Mouse (Mus musculus) intestine, embryonic 14.5 days (tissue): Measurements from ENCODE around the gene Rgs7bp. TPM values are rescaled to one million over a fixed set of nuclear protein-coding genes. Genes with fewer than 3 reads are reported as not detected.

Experiments used
- ATAC-seq: fragments of 200-750 bp; cut with Nextera tagmentation; replicated peaks from 2 replicates; pipeline ENCODE4 v1.8.0; 2017; ENCODE audit warnings: low read depth, moderate number of reproducible peaks, moderate TSS enrichment, moderate library complexity; ENCODE audit not compliant: low FRiP score, low TSS enrichment
- DNase-seq: peaks from one replicate; pipeline ENCODE4 v3.0.0-alpha.2; 2018; ENCODE audit warnings: low spot score
- H3K27ac ChIP-seq: fragments of 300-500 bp; sonication (generic); 2 replicates; pipeline ENCODE4 v1.5.1; 2014; ENCODE audit warnings: low read depth, mild to moderate bottlenecking, control low read depth
- H3K27me3 ChIP-seq: fragments of 300-500 bp; sonication (generic); replicated peaks from 2 replicates; pipeline ENCODE4 v1.6.1; 2014; ENCODE audit warnings: low read length, control low read depth; ENCODE audit not compliant: control insufficient read depth, insufficient read depth
- H3K36me3 ChIP-seq: fragments of 300-500 bp; sonication (generic); 2 replicates; pipeline ENCODE4 v1.6.1; 2014; ENCODE audit warnings: low read length, control low read depth; ENCODE audit not compliant: control insufficient read depth, insufficient read depth
- H3K4me1 ChIP-seq: fragments of 300-500 bp; sonication (generic); replicated peaks from 2 replicates; pipeline ENCODE4 v1.6.1; 2014; ENCODE audit warnings: low read length, control low read depth, mixed read lengths; ENCODE audit not compliant: control insufficient read depth, insufficient read depth
- H3K4me2 ChIP-seq: fragments of 300-500 bp; sonication (generic); 2 replicates; pipeline ENCODE4 v1.6.1; 2014; ENCODE audit warnings: low read length
- H3K4me3 ChIP-seq: fragments of 300-500 bp; sonication (generic); 2 replicates; pipeline ENCODE4 v1.5.1; 2014; ENCODE audit warnings: low read depth, low read length, control low read depth, mixed read lengths
- H3K9ac ChIP-seq: fragments of 300-500 bp; sonication (generic); 2 replicates; pipeline ENCODE4 v1.6.1; 2014; ENCODE audit warnings: mild to moderate bottlenecking, low read length
- H3K9me3 ChIP-seq: fragments of 300-500 bp; sonication (generic); 2 replicates; pipeline ENCODE4 v1.6.1; 2016; ENCODE audit warnings: low read length, control low read depth; ENCODE audit not compliant: control insufficient read depth
- WGBS: fragments of 180-500 bp; shearing (Covaris S2); extraction: QIAGEN DNeasy Blood & Tissue Kit; methylation state at CpG from one replicate; pipeline ENCODE4 v1.1.7; 2014; 5-methylcytosine and 5-hydroxymethylcytosine counted together
- polyA plus RNA-seq: library from polyadenylated mRNA; unstranded; fragments of >200 nt; fragmentation: Nextera tagmentation; extraction: Ambion mirVana; gene quantifications from 2 replicates; pipeline ENCODE4 v1.2.1, GENCODE M21; 2014

The Rgs7bp gene
- polyA plus RNA-seq, 1 experiment from 2014 or later = 2.7 TPM

DNA sequence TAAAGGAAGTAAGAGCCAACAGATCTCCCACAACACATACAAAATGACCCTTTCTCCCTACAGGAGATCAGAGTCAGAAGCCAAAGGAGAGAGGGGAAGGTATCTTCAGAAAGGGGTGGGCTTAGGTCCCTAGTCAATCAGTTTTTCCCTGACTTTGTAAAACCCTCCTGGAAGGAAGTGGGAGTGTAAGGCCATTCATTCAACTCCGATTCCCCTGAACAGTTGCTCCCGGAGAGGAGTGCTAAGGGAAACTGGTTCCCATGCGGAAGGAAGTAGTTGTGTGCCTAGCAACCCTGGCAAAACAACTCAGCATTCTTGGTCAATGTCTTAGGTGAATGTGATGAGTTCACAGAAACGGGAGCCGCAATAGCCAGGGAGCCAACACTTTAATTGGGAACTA lies 644 bp upstream of the Rgs7bp start:
- Histone ChIP-seq H3K27ac (no peak overlapping the region), H3K4me3 (peak overlapping the region; percentile 62)
- ATAC-seq = 0 out of 2 replicates have a peak, but pooled peaks have one; percentile 20

DNA sequence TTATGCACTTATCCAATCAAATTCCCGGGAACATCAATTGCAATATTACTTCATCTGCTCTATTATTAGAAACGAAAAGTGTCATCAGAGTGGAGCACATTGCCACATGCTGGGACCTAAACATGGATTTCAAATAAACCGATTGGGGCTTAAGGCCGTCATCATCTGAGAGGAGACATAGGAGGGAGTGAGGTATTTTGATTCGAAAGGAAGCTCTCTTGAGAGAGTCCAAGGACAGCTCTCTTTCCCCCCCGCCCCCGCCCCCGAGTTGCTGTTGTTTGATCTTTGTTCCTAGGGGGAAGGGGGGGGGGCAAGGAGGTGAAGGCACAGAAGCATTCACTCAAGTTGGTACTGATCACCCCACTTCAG lies 195 bp upstream of the Rgs7bp start:
- Histone ChIP-seq H3K27ac (peak overlapping the region; percentile 51; the same call in 1 of the 2 replicates), H3K9me3 (no peaks in the 10 kb centered on the region), H3K4me2 (peak overlapping the region; percentile 73), H3K4me1 (peaks cover 4% of the 10 kb centered on the region; the same call in 1 of the 2 replicates), H3K36me3 (no peaks in the 10 kb centered on the region), H3K27me3 (peaks cover 21% of the 10 kb centered on the region), H3K4me3 (peak overlapping the region; percentile 62), H3K9ac (peak overlapping the region; percentile 51)
- ATAC-seq = 0 out of 2 replicates have a peak, but pooled peaks have one; percentile 21
- WGBS = 1% methylated on average over 8 of the region's 8 CpGs
- no peak for DNase-seq

More for the DNA sequence above, 644 bp upstream of the Rgs7bp start:
- Histone ChIP-seq H3K36me3 (no peaks in the 10 kb centered on the region), H3K9ac (no peak overlapping the region), H3K4me2 (peak overlapping the region; percentile 73), H3K27me3 (peaks cover 21% of the 10 kb centered on the region), H3K9me3 (no peaks in the 10 kb centered on the region), H3K4me1 (peaks cover 4% of the 10 kb centered on the region; the same call in 1 of the 2 replicates)
- DNase-seq = no peak
- WGBS = 22% methylated on average over 5 of the region's 5 CpGs

DNA sequence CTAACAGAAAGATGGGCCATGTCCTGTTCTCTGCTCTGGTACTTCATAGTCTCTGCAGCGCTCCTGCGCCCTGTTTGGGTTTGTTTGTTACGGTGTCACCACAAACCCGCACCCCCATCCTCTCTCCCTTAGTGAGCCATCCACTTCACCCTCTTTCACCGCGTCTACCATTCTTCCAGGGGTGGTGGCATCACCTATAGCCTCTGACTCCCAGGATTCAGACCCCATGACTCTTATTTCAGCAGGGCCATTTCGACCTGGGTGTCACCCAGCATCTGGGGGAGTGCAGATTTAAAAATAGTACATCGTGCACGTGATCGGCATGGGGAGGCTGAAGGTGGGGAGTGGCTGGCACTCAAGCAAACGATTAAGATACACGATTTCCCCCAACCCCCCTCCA lies 1.1 kb downstream of the Rgs7bp start:
- H3K9me3 ChIP-seq = no peaks in the 10 kb centered on the region
- peak; percentile 21; the same call in 1 of the 2 replicates for ATAC-seq

DNA sequence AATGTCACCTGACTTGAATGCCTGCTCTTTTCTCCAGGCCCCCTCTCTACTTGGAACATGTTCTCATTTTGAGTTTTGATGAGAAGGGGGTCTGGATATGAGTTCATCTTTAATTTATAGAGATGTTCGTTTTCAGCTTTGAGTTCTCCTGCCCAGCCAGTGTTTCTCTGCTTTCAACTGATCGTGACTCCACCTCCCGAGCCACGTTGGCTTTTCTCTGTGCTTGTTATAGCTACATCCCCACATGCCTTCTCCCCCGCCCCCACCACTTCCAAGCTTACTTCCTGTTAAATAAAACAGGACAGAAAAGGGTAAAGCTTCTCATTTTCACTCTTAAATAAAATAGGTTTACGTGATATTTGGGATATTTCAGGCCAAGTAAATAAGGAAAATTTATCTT lies 3.3 kb downstream of the Rgs7bp start:
- H3K4me2 ChIP-seq = no peak overlapping the region
- H3K4me3 ChIP-seq = no peak overlapping the region
- H3K9me3 ChIP-seq = no peaks in the 10 kb centered on the region
- H3K36me3 ChIP-seq = no peaks in the 10 kb centered on the region
- peaks cover 21% of the 10 kb centered on the region for H3K27me3 ChIP-seq
- peaks cover 4% of the 10 kb centered on the region; the same call in 1 of the 2 replicates for H3K4me1 ChIP-seq
- ATAC-seq (no peak), DNase-seq (no peak)
- 35% methylated on average over 6 of the region's 6 CpGs for WGBS
- H3K9ac ChIP-seq = no peak overlapping the region
- H3K27ac ChIP-seq = no peak overlapping the region

More for the DNA sequence above, 1.1 kb downstream of the Rgs7bp start:
- peak overlapping the region; percentile 73 for H3K4me2 ChIP-seq
- H3K27ac ChIP-seq = no peak overlapping the region
- H3K27me3 ChIP-seq = peaks cover 21% of the 10 kb centered on the region
- peak overlapping the region; percentile 51 for H3K9ac ChIP-seq
- peaks cover 4% of the 10 kb centered on the region; the same call in 1 of the 2 replicates for H3K4me1 ChIP-seq
- WGBS = 4% methylated on average over 12 of the region's 12 CpGs
- DNase-seq = peak; percentile 65
- no peaks in the 10 kb centered on the region for H3K36me3 ChIP-seq
- peak overlapping the region; percentile 62 for H3K4me3 ChIP-seq

DNA sequence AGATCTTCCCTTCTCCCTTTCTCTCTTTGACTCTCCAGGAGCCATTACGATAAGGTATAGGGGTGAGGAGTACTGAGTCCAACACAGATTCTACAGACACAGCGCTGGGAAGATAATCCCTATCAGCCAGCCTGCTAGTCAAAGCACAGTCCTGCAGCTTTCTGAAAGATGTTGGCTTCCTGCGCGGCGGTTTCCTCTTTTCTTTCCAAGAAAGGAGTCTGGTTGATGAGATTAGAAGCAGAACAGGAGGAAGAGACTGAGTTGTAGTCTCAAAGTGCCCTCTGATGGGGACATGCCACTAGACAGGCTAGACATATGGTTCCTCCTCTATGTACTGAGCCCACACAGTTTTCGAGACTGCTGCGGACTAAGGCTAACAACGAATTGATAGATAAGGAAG lies 6.1 kb downstream of the Rgs7bp start:
- no peak overlapping the region for H3K4me3 ChIP-seq
- no peak overlapping the region for H3K4me2 ChIP-seq
- peaks cover 9% of the 10 kb centered on the region for H3K27me3 ChIP-seq
- ATAC-seq (no peak), DNase-seq (no peak)
- H3K4me1 ChIP-seq = 0 out of 2 replicates have a peak, but pooled peaks cover 2% of the 10 kb centered on the region
- WGBS = 73% methylated on average over 8 of the region's 8 CpGs
- H3K36me3 ChIP-seq = no peaks in the 10 kb centered on the region
- no peaks in the 10 kb centered on the region for H3K9me3 ChIP-seq
- H3K9ac ChIP-seq = no peak overlapping the region
- H3K27ac ChIP-seq = no peak overlapping the region

DNA sequence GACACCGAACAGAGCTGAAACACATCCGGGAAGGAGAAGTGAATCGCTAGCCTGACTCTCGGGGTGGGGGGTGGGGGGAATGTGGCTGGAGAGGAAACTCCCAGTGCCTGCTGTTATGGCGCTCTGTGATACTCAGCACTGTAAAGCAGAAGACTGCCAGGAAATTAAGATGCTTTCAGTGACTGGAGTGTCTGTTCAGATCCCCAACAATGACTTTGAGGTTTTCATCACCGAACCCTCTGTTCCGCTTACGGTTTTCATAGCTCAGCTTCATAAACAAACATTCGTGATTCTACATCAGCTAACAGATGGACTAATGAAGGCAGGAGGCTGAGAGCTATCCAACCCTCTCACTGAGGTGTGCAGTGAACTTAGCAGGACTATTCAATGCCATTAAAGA lies 7.4 kb downstream of the Rgs7bp start:
- no peak for DNase-seq
- WGBS = 48% methylated on average over 9 of the region's 9 CpGs

DNA sequence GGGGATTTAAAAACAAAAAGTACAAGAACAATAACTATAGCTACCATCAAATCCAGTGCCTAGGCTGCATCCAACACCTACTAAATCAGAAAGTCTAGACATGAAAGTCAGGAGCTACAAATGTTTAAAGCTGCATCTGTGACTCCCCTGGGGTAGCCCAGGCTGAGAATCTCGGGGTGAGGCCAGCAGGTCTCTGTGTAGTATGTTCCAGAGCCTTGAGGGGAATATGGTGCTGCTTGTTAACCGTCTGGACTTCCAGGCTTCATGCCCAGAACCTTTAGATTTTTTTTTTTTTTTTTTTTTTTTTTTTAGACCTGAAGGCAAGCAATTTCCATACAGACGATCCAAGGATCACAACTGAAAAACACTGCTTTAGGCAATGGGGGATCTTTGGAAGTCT lies 10.8 kb downstream of the Rgs7bp start:
- WGBS = 72% methylated on average over 3 of the region's 3 CpGs
- H3K4me1 ChIP-seq = no peaks in the 10 kb centered on the region
- H3K27me3 ChIP-seq = no peaks in the 10 kb centered on the region
- no peak overlapping the region for H3K4me2 ChIP-seq
- H3K9me3 ChIP-seq = no peaks in the 10 kb centered on the region
- ATAC-seq (no peak), DNase-seq (no peak)
- H3K36me3 ChIP-seq = no peaks in the 10 kb centered on the region
- no peak overlapping the region for H3K27ac ChIP-seq
- H3K9ac ChIP-seq = no peak overlapping the region
- H3K4me3 ChIP-seq = no peak overlapping the region

More for the DNA sequence above, 7.4 kb downstream of the Rgs7bp start:
- Histone ChIP-seq H3K4me3 (no peak overlapping the region), H3K9me3 (no peaks in the 10 kb centered on the region), H3K9ac (no peak overlapping the region), H3K4me1 (no peaks in the 10 kb centered on the region), H3K4me2 (peak overlapping the region; percentile 16; the same call in 1 of the 2 replicates), H3K27ac (no peak overlapping the region), H3K36me3 (no peaks in the 10 kb centered on the region), H3K27me3 (no peaks in the 10 kb centered on the region)
- no peak for ATAC-seq

DNA sequence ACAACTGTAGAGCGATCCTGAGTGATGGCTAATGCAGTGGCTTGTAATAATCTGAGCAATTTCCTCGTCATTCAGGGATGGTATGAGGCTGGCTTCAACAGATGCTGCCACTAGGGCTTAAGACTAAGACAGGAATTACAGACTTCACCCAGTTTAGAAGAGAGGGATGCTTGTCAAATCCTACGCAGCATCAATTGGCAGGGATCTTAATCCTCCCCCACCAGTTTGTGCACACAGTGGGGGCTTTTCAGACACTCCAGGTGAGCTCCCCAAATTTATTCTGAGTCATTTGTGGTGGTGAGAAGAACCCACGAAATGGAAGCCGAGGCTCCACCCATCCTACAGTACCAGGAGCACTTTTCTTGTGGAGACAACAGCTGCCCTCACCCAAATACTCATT lies 16.4 kb downstream of the Rgs7bp start:
- H3K36me3 ChIP-seq = no peaks in the 10 kb centered on the region
- 75% methylated on average over 5 of the region's 5 CpGs for WGBS
- no peaks in the 10 kb centered on the region for H3K27me3 ChIP-seq
- H3K4me1 ChIP-seq = no peaks in the 10 kb centered on the region
- no peak overlapping the region for H3K27ac ChIP-seq
- H3K4me3 ChIP-seq = no peak overlapping the region
- no peak for DNase-seq
- ATAC-seq = no peak
- H3K4me2 ChIP-seq = no peak overlapping the region
- no peak overlapping the region for H3K9ac ChIP-seq
- no peaks in the 10 kb centered on the region for H3K9me3 ChIP-seq

DNA sequence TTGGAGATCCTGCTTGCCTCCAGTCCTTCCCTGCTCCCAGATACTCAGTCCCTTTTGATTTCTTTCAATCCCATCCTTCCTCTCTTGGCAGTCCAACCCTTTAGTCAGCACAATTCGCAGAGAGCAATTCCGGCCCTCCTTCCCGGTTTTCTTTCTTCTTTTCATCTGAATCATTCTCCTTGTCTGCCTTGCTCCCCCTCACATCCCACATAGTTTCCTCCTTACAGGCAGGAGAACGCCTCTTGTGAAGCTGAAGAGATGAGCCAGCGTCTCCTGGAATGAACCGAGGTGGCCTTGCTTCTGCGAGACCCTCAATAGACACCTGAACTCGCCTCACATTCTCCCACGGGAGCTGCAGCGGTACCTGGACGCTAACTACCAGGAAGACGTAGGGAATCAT lies 16.9 kb downstream of the Rgs7bp start:
- Histone ChIP-seq H3K27ac (no peak overlapping the region), H3K9me3 (no peaks in the 10 kb centered on the region), H3K9ac (no peak overlapping the region), H3K27me3 (no peaks in the 10 kb centered on the region), H3K4me3 (no peak overlapping the region), H3K4me1 (no peaks in the 10 kb centered on the region), H3K36me3 (no peaks in the 10 kb centered on the region), H3K4me2 (no peak overlapping the region)
- no peak for ATAC-seq
- WGBS = 86% methylated on average over 12 of the region's 12 CpGs
- no peak for DNase-seq
